Mouse (Mus musculus) left cerebral cortex, postnatal 36 days (tissue): ENCODE data around the gene Slc4a2. TPM values are rescaled to one million over a fixed set of nuclear protein-coding genes. Genes with fewer than 3 reads are reported as not detected.
"Not testable (repeated sequence)": the region's sequence is repeated elsewhere in the genome, so short reads cannot be mapped to it uniquely, and the experiment has no call there.

Source experiments
- DNase-seq, 2 experiments: peaks; one replicate each; pipeline ENCODE4 v3.0.0; 2021 to 2022; ENCODE audit warnings: low spot score in 2 of 2, mixed read lengths in 1 of 2
- intact Hi-C: fragments of 180-260 bp; cut with DNase I; formaldehyde crosslinking; loops from one replicate; pipeline ENCODE4 v1.15.1; 2025
- total RNA-seq, 2 experiments: library from RNA; stranded (reverse); gene quantifications; 2 replicates each; pipeline ENCODE4 v1.2.3; 2021

The Slc4a2 gene
- total RNA-seq, 2 experiments from 2014 or later: 36.5 to 38.6 TPM

DNA sequence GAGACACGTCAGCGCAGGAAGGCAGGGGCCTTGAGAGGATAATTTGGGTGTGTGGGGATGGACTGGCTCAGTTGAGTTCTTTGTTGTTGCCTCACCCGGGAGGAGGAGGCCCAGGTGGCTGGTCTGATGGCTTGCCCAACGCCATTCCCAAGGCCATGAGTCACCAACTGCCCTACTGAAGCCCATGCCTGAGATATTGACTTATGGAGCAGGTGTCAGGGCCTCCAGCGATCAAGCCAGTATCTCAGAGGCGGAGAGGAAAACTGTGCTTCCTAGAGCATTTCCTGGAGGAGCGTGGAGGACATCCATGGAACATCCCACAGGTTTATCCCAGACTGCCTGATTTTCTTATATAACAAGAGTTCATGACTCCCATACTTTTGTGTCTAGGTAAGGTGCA is 30.9 kb upstream of the Slc4a2 start:
- intact Hi-C loops: no loop called here
- DNase-seq: no peak

DNA sequence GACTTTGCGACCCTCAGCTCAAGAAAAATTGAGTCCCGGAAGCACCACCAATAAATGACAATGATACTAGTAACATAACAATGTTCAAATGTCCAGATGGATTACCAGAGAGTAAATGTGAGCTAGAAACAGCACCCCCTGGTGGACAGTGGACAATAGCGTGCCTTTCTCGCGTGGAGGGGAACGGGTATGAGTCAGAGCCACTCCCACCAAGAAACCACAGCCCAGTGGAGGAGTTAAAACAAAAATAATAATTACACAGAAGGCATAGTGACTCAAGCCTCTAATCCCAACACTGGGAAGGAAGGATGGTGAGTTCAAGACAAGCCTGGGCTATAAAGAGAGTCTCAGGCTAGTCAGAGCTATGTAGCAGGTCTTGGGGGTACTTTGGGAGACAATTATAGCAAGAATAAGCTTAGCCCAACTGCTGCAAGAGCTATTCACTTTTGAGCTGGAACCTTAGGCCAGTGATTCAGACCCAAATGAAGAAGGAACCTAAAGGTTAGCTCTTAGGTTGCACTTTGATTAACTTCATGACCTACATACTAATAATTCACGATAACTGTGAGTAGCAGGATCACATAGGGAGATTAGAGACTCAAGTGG is 30.1 kb upstream of the Slc4a2 start, which contains the start of gene Abcb8:
Abcb8 (plus strand) TSS at position 272 of the 606 bp plus-strand sequence.
- intact Hi-C loops: no loop called here
- peak; percentile 81 to 88 for DNase-seq

DNA sequence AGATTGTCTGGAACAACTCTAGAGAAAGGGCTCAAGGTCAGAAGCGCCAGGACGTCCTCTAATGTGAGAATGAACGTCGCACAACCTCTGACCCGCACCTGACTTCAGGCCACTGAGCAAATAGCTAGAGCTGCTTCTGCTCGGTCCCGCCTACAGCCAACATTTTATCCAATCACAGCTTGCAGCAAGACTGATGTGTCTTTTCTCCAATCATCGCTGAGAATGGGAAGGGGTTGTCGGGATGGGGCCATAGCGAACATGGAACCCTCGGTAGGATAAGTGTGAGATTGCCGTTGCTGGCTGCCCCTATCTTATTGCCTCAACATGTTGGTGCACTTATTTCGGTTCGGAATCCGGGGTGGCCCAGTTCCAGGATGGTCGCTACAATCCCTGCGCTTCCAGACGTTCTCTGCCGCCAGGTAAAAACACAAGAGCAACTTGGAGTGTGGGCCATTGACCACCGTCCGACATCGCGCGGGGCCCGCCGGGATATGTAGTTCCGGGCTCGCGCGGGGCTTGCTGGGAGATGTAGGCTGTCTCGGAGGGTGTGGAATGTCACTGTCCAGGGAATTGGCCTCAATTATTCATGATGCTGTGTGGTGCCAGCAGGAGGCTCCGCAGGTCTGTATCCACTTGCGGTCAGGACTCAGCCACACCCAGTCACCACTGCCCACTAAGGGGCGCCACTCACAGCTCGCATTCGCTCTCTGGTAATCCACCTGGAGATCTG is 29.3 kb upstream of the Slc4a2 start:
- intact Hi-C loops: no loop called here
- peak; percentile 94 to 96 for DNase-seq

DNA sequence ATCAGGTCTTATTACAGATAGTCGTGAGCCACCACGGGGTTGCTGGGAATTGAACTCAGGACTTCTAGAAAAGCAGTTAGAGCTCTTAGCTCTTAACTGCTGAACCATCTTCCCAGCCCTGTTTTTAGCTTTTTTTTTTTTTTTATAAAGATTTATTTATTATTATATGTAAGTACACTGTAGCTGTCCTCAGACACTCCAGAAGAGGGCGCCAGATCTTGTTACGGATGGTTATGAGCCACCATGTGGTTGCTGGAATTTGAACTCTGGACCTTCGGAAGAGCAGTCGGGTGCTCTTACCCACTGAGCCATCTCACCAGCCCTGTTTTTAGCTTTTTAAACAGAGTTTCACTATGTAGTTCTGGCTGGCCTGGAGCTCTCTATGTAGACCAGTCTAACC is 27.4 kb upstream of the Slc4a2 start:
- intact Hi-C loops, DNase-seq: not testable (repeated sequence)

DNA sequence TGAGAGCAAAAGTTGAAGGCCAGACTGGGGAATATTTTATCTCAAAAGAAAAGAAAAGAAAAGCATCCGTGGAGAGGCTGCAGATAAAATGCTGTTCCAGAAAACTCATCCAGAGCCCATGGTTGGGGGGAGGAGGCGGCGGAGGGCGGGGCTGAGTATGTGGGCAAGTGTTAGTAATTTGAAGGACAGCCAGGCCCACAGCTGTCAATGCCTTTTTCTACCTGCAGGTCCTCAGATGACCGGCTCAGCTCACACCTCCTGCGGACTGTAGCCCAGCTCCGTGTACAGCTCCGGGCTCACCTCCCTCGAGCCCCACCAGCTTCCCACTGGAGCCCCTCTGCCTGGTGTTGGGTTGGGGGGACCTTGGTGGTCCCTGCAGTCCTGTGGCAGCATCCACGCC is 24.0 kb upstream of the Slc4a2 start:
- no peak for DNase-seq
- intact Hi-C loops: no loop called here

DNA sequence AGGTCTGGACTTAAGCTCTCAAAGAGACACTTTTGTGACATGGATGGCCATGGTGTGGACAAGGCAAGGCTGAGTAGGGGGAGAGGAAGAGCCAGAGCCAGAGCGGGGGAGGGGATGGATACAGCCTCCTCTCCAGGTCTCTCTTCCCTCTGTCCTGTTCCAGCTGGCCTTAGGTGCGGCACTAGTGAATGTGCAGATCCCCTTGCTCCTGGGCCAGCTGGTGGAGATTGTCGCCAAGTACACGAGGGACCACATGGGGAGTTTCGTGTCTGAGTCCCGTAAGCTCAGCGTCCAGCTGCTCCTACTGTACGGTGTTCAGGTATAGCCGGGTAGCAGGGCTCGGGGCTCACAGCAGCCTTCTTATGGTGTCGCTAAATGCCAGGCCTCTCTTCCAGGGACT is 23.3 kb upstream of the Slc4a2 start:
- intact Hi-C loops: no loop called here
- DNase-seq: no peak

DNA sequence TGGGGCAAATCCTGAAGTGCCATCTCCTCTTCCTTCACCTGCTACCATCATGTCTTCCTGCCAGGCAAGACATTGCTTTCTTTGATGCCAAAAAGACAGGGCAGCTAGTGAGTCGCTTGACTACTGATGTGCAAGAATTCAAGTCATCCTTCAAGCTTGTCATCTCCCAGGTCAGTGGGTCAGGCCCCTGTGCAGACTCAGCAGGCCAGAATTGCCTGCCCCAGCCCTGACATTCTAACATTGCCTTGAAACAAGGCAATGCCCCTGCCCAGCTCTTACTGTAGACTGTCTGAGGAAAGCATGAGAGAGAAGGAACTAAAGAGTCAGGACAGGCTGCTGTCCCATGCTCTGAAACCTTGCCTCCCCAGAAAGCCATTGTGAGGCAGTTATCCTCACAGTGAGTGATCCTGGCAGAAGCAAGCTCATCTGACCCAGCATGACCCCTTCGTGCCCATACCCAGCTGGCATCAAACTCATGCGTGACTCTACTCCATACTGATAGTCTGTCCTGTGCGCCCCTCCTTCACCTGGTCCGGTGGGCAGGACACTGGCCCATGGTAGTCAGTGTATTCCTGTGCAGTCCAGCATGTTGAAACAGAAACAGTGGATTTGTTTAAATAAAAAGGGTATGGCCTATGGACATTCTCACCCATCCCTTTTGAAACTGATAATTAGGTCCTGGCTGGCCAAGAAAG is 22.6 kb upstream of the Slc4a2 start:
- intact Hi-C loops: no loop called here
- DNase-seq: no peak

DNA sequence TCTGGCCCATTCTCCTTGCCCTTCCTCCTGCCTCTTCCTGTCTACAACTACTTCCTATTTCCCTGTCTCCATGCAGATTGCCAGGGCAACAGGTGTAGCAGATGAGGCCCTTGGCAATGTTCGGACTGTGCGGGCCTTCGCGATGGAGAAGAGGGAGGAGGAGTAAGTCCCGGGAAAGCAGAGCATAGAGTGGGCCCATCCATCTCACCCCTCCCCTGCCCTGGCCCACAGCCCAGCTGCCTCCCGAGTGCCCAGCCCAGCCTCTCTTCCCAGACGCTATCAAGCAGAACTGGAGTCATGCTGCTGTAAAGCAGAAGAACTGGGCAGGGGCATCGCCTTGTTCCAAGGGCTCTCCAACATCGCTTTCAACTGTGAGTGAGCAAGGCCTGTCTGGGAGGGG is 21.7 kb upstream of the Slc4a2 start:
- intact Hi-C loops: no loop called here
- no peak for DNase-seq

DNA sequence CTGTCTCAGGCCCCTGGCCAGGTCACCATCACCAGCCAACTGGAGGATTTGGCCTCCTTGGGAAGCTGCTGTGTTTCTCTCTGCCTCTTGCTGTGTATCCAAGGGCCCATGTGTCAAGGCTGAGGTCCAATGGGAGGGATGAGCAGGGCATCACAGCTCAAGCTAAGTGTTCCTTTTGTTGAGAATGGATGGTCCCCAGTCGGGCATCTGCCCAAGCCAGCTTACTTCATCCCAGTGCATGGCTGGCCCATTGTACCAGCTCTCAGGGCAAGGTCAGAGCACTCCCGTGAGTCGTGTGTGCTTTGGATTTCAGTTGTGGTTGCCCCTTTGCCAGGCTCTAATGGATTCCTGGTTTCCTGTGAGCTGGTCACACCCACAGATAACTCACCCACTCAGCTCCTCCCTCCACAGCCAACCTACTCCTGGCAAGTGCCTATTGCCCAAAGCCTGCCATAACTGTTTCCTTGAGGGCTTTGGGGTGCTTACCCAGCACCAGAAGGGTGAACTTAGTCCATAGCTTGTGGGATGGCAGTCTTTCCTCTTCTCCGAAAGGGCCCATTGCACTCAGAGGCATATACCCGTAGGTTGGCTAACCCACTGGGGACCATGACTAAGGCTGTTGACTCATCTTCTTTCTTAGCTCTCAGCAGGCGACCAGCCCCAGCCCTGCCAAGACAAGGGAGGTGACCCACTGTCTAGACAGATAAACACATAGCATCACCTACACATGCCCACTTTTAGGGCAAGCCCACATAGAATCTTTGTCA is 18.9 kb upstream of the Slc4a2 start:
- intact Hi-C loops: loop anchor here (1.0 kb wide), 1 partner anchor 9 kb away; the partner anchor contains the start of gene Asic3
- no peak for DNase-seq

DNA sequence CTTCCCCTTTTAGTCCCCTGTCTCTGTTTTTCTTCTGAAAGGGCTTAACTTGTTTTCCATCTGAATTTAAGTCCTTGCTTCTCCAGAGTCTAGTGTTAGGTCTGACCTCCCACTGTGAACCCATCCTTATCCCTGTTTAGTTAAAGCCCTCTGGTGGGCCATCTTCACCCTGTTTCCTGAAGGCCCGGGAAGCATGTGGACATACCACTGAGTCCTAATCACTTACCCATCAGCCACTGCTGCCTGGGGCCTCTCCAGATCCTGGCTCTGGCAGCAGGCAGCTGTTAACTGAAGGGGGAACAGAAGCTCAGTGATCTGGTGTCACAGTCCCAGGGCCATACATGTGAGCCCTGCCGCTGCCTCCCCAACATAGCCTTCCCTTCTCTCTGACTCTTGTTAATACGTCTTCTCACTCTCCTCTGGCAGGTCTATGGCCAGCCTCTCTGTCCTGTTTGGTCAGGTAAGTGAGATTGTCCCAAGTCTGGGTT is 18.2 kb upstream of the Slc4a2 start:
- intact Hi-C loops: loop anchor here (1.0 kb wide), 1 partner anchor 8 kb away; the partner anchor contains the start of gene Asic3
- no peak for DNase-seq

DNA sequence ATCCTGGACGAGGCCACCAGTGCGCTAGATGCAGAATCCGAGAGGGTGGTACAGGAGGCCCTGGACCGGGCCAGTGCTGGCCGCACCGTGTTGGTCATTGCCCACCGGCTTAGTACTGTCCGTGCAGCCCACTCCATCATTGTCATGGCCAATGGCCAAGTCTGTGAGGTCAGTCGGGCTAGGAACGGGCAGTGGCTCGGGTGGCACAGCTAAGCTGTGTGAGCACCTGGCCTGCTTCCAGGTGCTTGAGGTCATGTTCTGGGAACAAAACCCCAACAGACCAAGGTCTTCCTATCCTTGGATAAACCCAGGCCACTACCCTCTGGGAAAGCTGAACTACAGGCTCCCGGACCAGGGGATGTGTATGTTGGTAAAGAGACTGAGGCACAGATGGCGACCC is 15.0 kb upstream of the Slc4a2 start:
- no peak for DNase-seq

DNA sequence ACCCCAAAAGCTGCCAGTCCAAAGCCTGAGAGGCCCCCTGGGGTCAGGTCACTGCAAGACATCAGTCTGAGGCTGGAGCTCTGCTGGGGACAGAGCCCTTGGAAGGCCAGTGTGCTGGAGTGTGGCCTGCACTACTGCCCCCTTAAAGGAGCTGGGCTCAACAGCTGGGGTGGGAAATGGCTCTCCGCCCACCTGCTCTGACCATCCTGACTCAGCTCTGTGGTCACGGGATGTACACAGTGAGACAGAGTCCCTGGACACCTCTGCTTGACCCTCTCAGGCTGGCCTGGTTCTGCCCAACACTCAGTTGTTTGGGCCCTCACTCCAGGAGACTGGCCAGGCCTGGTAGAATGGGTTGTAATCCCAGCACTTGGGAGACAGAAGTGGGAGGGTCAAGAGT is 14.2 kb upstream of the Slc4a2 start:
- no peak for DNase-seq
- intact Hi-C loops: no loop called here

More for the DNA sequence above, 15.0 kb upstream of the Slc4a2 start:
- intact Hi-C loops: no loop called here

DNA sequence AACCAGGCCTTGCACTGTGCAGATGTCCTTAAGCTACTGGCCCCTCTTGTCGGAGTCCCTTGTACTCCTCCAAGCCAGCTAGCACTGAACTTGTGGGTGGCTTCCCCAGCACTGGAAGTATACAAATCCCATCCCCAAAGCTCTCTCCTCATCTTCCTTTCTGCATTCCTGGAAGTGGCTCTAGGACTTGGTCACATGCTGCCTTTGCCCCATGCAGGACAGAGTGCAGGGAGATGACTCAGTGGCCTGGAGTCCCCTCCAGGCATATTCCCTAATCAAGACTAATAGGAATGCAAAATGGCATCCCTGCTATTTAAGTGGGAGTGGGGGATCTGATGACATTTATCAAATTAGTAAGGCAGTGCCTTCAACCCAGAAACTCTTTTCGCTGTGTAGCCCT is 11.6 kb upstream of the Slc4a2 start:
- no peak for DNase-seq
- intact Hi-C loops: no loop called here

DNA sequence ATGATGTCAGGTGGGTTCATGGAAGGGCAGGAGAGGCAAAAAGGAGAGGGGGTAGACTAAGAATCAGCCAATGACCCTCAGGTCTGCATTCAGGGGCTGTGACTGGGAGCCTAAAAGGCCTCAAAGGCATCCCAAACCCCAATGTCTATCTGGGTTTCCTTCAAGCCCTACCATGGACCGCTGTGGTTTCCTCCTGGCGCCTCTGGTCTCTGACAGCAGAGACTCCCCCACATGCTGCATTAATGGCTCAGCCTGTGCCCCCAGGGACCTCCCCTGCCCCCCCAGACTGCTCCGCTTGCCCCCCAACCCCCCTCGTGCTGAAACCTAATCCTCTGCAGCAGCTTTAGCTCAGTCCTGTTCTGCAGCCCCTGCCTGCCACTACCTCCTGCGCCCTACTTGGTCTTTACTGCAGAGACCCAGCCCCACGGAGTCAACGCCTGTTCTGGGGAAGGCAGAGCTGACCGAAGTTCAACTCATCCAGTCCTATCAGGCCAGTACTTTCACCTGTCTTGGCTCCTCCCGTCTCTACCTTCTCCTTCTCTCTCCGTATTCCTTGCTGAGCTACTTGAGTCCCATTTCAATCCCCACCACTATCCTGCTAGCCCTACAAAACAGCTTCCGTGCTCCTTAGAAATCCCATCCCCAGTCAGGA is 10.5 kb upstream of the Slc4a2 start, which contains the start of gene Asic3:
Asic3 (plus strand) TSS at position 351 of the 652 bp plus-strand sequence.
- intact Hi-C loops: loop anchor here (1.0 kb wide), 1 partner anchor 8 kb away; no protein-coding TSS in a partner anchor

DNA sequence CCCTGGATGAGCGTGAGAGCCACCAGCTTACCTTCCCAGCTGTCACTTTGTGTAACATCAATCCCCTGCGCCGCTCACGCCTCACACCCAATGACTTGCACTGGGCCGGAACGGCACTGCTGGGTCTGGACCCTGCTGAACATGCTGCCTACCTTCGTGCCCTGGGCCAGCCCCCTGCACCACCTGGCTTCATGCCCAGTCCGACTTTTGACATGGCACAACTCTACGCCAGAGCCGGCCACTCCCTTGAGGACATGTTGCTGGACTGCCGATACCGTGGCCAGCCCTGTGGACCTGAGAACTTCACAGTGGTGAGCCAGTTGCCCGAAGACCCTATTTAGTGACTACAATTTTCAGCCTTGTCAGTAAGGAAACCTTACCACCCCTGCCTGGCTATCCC is 9.7 kb upstream of the Slc4a2 start:
- no peak for DNase-seq
- intact Hi-C loops: loop anchor here (1.0 kb wide), 1 partner anchor 9 kb away; no protein-coding TSS in a partner anchor

More for the DNA sequence above, 10.5 kb upstream of the Slc4a2 start, which contains the start of gene Asic3:
- DNase-seq: no peak

DNA sequence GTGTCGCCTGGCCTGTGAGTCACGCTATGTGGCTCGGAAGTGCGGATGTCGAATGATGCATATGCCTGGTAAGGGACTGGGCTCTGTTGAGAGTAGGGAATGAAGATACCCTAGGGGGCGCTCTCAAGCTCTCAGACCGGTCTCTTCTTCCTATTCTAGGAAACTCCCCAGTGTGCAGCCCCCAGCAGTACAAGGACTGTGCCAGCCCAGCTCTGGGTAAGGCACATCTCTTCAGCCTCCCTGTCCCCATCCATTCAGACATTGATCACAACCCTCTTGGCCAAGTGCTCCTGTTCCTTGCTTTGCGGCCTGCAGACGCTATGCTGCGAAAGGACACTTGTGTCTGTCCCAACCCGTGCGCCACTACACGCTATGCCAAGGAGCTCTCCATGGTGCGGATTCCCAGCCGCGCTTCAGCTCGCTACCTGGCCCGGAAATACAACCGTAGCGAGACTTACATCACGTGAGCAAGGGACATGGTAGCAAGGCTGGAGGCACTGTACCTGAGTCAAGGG is 7.4 kb upstream of the Slc4a2 start:
- intact Hi-C loops: loop anchor here (1.0 kb wide), 1 partner anchor 55 kb away; no protein-coding TSS in a partner anchor

DNA sequence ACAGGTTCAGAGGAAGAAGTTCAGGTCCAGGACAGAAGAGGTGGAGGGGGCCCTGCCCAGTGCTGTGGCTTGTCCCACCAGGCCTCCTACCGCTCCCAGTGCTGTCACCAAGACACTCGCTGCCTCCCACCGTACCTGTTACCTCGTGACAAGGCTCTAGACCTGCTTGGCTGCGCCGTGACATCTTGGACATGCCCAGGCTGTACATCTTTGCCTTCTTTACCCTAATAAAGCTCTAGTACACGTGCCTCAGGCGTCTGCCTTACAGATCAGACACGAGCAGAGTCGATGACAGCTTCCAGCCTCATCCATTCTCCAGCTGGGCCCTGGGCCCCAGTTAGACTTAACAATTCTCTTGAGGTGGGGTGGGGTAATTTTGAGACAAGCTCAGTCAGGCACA is 6.0 kb upstream of the Slc4a2 start:
- DNase-seq: no peak
- intact Hi-C loops: no loop called here

More for the DNA sequence above, 7.4 kb upstream of the Slc4a2 start:
- peak; percentile 42 to 68 for DNase-seq

DNA sequence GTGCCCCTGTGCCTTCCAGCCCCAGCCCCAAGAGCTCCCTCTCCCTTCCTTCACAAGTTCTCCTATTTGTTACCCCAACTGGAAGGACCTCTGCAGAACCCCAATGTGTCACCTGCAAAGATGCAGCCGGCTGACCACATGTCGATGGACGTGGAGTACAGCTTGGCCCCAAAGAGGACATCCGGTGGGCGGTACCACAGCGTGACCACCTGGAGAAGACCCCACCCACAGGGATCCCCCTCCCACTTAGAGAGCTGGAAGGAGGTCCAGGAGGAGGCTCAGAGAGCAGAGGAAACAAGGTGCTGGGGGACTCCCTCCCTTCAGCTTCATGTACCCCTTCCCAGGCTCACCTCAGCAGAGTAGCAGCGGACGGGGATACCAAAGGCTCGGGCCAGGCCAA is 3.3 kb upstream of the Slc4a2 start:
- intact Hi-C loops: no loop called here
- no peak for DNase-seq
